Mouse (Mus musculus) hindbrain, embryonic 16.5 days (tissue): ENCODE measurements at regions not wholly inside any gene's neighbourhood (a gene's known extent, or its start where the extent isn't known, plus 50 kb on each side); places are given as distances from the start of the nearest gene placed in this dataset.

Experiments used
- ATAC-seq: fragments of 200-750 bp; cut with Nextera tagmentation; 2 replicates; pipeline ENCODE4 v1.8.0; 2017; ENCODE audit warnings: moderate TSS enrichment, moderate library complexity
- H3K27ac ChIP-seq: fragments of 300-500 bp; sonication (generic); 2 replicates; pipeline ENCODE4 v1.5.1; 2014; ENCODE audit warnings: low read depth, mild to moderate bottlenecking, control low read depth, low read length, moderate library complexity
- H3K27me3 ChIP-seq: fragments of 300-500 bp; sonication (generic); replicated peaks from 2 replicates; pipeline ENCODE4 v1.6.1; 2014; ENCODE audit warnings: low read length; ENCODE audit not compliant: control insufficient read depth, insufficient read depth
- H3K36me3 ChIP-seq: fragments of 300-500 bp; sonication (generic); 2 replicates; pipeline ENCODE4 v1.6.1; 2014; ENCODE audit warnings: mild to moderate bottlenecking, low read length, moderate library complexity, mixed read lengths; ENCODE audit not compliant: control insufficient read depth, insufficient read depth
- H3K4me1 ChIP-seq: fragments of 300-500 bp; sonication (generic); 2 replicates; pipeline ENCODE4 v1.6.1; 2014; ENCODE audit warnings: low read depth, low read length; ENCODE audit not compliant: control insufficient read depth, insufficient read depth
- H3K4me2 ChIP-seq: fragments of 300-500 bp; sonication (generic); 2 replicates; pipeline ENCODE4 v1.6.1; 2014; ENCODE audit warnings: mild to moderate bottlenecking, low read length, control low read depth, moderate library complexity
- H3K4me3 ChIP-seq: fragments of 300-500 bp; sonication (generic); 2 replicates; pipeline ENCODE4 v1.5.1; 2014; ENCODE audit warnings: mild to moderate bottlenecking, low read length, control low read depth, moderate library complexity
- H3K9ac ChIP-seq: fragments of 300-500 bp; sonication (generic); 2 replicates; pipeline ENCODE4 v1.6.1; 2014; ENCODE audit warnings: low read depth, mild to moderate bottlenecking, control low read depth, low read length, moderate library complexity
- H3K9me3 ChIP-seq: fragments of 300-500 bp; sonication (generic); 2 replicates; pipeline ENCODE4 v1.6.1; 2014; ENCODE audit warnings: mild to moderate bottlenecking, low read length, moderate library complexity; ENCODE audit not compliant: control insufficient read depth
- WGBS: fragments of 180-500 bp; shearing (Covaris S2); extraction: QIAGEN DNeasy Blood & Tissue Kit; methylation state at CpG from one replicate; pipeline ENCODE4 v1.1.7; 2014; 5-methylcytosine and 5-hydroxymethylcytosine counted together

DNA sequence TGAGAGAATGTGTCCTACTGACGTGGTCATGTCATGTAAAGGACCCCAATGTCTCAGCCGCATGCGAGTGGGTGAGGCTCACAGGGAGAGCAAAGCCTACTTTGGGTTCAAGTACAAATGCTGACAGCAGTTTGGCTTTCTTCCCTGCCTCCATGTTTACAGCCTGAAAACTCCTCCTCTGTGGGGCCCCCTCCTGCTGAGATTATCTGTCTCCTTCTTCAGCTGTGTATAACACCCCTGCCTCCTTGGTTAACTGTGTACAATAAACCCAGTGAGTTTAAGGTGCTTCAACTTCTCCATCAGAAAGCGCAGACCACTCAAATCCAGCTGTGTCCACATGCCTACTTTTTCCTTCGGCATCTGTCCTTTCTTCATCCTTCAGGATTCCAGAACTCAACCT, 130.3 kb downstream of the Tex36 start:
- no peak overlapping the region for H3K4me2 ChIP-seq
- no peak for ATAC-seq
- WGBS: 84% methylated on average over 5 of the region's 5 CpGs
- H3K9ac ChIP-seq: no peak overlapping the region
- H3K27ac ChIP-seq: no peak overlapping the region
- no peaks in the 10 kb centered on the region for H3K27me3 ChIP-seq
- no peak overlapping the region for H3K4me3 ChIP-seq
- H3K9me3 ChIP-seq: no peaks in the 10 kb centered on the region
- no peaks in the 10 kb centered on the region for H3K36me3 ChIP-seq
- no peaks in the 10 kb centered on the region; the same call in 1 of the 2 replicates for H3K4me1 ChIP-seq

DNA sequence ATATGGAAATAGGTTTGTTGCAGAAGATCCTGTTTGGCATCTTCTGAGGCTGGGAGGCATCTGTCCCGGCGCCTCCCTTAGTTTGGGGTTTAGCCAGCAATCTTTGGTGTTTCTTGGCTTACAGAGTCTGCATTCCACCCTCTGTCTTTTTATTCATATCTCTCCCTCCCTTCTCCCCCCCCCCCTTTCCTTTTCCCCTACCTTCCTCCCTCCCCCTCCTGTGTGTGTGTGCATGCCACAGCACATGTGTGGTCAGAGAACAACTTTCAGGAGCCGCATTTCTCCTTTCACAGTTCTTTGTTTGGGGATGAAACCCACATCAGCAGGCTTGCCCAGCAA, 131.4 kb downstream of the Tex36 start:
- H3K9me3 ChIP-seq: no peaks in the 10 kb centered on the region
- ATAC-seq: no peak
- no peak overlapping the region for H3K4me2 ChIP-seq
- no peaks in the 10 kb centered on the region for H3K27me3 ChIP-seq
- no peaks in the 10 kb centered on the region; the same call in 1 of the 2 replicates for H3K4me1 ChIP-seq
- H3K36me3 ChIP-seq: no peaks in the 10 kb centered on the region
- no peak overlapping the region for H3K9ac ChIP-seq
- H3K27ac ChIP-seq: no peak overlapping the region
- 69% methylated on average over 3 of the region's 3 CpGs for WGBS
- H3K4me3 ChIP-seq: no peak overlapping the region

DNA sequence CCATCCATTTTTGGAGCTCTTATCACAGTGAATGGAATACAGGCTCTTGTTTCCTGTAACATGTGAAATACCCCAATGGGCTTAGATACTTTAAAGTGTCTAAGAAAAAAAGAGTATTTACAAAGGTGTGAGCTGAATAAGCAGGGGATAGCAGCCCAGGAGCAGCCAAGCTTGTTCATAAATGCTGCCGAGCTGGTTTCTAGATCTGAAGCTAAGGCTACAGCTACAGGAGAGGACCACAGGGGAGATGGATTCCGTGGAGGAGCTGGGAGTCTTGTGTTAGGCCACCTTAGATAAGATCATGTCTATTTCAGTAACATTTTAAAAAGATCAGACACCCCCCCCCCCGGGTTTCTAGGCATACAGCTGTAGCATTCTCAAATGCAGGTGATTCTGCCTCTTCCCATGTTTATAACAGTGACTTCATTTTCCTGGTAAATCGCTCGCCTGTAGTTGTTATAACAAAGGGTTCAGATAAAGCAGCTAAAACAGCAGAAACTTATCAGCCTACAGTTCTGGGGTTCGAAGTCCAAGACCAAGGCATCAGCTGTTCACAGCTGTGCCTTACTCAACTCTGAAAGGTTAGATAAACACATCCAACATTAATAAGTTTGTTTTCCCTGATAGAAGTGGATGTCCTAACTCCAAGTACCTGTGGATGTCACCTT, 131.9 kb downstream of the Tex36 start:
- ATAC-seq: no peak
- H3K27me3 ChIP-seq: no peaks in the 10 kb centered on the region
- H3K9ac ChIP-seq: no peak overlapping the region
- no peaks in the 10 kb centered on the region for H3K36me3 ChIP-seq
- no peak overlapping the region for H3K4me2 ChIP-seq
- H3K4me3 ChIP-seq: no peak overlapping the region
- 78% methylated on average over 6 of the region's 6 CpGs for WGBS
- H3K9me3 ChIP-seq: no peaks in the 10 kb centered on the region
- no peak overlapping the region for H3K27ac ChIP-seq
- no peaks in the 10 kb centered on the region; the same call in 1 of the 2 replicates for H3K4me1 ChIP-seq

DNA sequence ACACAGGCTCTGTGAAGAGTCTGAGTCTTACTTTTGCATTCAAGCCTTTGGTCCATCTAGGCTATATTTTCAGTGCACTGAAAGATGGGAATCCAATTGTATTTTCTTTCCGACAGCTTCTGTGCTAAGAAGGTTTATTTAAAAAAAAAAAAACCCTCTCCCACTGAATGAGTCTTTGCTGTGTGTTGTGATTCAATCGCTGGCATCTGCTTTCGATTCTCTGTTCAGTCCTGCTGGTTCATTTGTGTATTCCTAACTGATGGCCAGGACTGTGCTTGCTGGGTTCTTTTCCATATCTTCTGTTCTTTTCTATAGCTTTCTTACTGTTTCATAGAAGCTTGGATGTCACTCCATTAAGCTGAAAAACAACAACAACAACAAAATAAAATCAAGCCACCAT, 132.9 kb downstream of the Tex36 start:
- Histone ChIP-seq H3K4me2 (no peak overlapping the region), H3K36me3 (no peaks in the 10 kb centered on the region), H3K27me3 (no peaks in the 10 kb centered on the region), H3K27ac (no peak overlapping the region), H3K9ac (no peak overlapping the region), H3K4me1 (no peaks in the 10 kb centered on the region; the same call in 1 of the 2 replicates), H3K4me3 (no peak overlapping the region), H3K9me3 (no peaks in the 10 kb centered on the region)
- ATAC-seq: no peak
- 48% methylated on average over 3 of the region's 3 CpGs for WGBS

DNA sequence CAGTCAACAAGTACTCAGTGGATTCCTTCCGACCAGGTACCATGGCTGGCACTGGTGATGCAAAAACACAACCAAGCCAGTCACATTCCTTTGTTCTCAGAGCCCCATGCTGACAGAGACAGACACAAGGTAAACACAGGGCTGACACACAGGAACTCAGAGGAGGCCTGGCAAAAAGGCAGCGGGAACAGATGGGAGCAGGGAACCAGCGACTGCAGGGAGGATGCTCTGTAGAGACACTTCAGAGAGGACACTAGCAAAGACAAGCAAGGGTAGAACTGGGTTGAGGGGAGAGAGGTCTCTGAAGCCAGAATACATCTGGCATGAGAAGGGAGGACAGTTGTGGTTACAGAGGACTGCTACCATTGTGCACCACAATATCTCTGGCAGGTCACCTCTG, 133.6 kb downstream of the Tex36 start:
- Histone ChIP-seq H3K9ac (no peak overlapping the region), H3K4me3 (no peak overlapping the region), H3K4me1 (no peaks in the 10 kb centered on the region; the same call in 1 of the 2 replicates), H3K36me3 (no peaks in the 10 kb centered on the region), H3K27ac (no peak overlapping the region), H3K27me3 (no peaks in the 10 kb centered on the region), H3K4me2 (no peak overlapping the region), H3K9me3 (no peaks in the 10 kb centered on the region)
- ATAC-seq: no peak
- WGBS: 41% methylated on average over 3 of the region's 3 CpGs

DNA sequence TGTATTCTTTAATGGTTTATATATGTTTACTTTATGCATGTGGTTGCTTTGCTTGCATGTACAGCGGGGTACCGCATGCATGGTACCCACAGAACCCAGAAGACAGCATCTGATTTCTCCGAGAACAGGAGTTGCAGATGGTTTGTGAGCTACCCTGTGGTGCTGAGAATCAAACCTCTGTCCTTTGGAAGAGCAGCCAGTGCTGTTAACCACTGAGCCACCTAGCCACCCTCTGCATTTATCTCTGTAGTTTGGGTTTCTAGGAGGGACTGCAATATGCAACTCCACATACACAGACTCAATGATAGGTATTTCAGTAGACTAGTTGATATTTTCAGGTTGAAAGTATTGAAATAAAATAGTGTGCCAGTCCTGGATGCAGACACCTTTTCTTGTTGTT, 134.4 kb downstream of the Tex36 start:
- Histone ChIP-seq H3K27ac (no peak overlapping the region), H3K4me1 (no peaks in the 10 kb centered on the region; the same call in 1 of the 2 replicates), H3K4me2 (no peak overlapping the region), H3K9ac (no peak overlapping the region), H3K9me3 (no peaks in the 10 kb centered on the region), H3K36me3 (no peaks in the 10 kb centered on the region), H3K4me3 (no peak overlapping the region), H3K27me3 (no peaks in the 10 kb centered on the region)
- 95% methylated on average over 3 of the region's 3 CpGs for WGBS
- no peak for ATAC-seq

DNA sequence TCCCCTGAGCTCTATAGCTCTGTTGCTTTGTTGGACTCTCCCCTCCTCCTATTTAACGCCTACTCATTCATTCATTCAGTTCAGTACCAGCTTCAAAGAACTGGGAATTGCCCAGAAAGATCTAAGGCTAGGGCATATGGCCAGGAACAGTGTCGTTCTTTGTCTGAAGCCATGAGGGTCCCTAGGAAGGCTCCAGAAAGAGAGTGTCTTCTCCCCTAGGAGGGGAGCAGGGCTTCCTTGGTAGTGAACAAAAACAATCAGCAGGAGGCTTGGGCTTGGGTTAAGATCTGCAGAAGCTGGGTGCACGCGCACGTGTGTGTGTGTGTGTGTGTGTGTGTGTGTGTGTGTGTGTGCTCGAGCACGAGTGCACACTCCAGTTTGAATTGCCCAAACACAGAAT, 142.7 kb downstream of the Tex36 start:
- H3K27ac ChIP-seq: no peak overlapping the region

DNA sequence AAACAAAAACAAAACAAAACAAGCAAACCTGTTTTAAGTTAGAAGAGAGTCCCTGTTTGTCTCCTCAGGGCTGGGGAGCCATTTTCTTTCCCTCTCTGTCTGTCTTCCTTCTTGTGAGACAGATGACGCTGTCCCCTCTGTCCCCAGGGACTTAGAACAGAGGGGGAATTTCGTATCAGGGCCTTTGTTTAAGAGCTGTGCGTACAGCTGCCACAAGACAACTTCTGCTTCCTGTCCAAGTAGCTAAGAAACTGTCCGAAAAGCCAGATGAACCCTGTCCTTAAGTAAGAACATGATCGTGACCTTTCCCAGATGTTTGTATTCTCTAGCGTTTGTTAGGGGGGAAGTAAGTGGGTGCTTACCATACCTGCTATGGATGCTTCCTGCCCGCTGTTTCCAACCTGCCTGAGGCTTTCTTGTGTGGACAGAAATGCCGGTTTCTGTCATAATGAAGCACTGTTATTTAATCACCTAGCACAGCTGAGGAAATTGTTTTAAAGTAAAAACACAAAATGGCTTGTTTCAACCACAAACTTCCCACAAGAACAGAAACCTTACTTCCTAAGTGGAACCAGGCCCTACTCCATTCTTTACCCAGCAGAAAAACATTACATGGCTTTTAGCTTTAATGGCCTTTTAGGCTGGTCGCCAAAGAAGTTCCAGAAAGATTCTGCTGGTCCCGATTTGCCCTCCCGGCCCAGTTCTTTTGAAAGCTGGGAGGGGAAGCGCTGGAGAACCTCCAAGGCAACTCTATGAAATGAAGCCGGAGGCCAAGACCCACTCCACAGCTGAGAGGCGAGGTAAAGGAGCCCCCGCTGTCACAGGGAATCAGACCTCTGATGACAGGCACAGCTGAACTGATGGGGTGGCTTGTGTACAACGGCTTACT, 144.3 kb downstream of the Tex36 start:
- WGBS: 51% methylated on average over 16 of the region's 16 CpGs
- Histone ChIP-seq H3K4me1 (no peaks in the 10 kb centered on the region), H3K4me3 (no peak overlapping the region), H3K36me3 (no peaks in the 10 kb centered on the region), H3K9ac (no peak overlapping the region), H3K4me2 (no peak overlapping the region), H3K9me3 (no peaks in the 10 kb centered on the region), H3K27me3 (no peaks in the 10 kb centered on the region), H3K27ac (no peak overlapping the region)
- ATAC-seq: no peak

More for the DNA sequence above, 142.7 kb downstream of the Tex36 start:
- H3K4me1 ChIP-seq: no peaks in the 10 kb centered on the region
- H3K36me3 ChIP-seq: no peaks in the 10 kb centered on the region
- 60% methylated on average over 7 of the region's 7 CpGs for WGBS
- H3K9me3 ChIP-seq: no peaks in the 10 kb centered on the region
- no peaks in the 10 kb centered on the region for H3K27me3 ChIP-seq
- no peak overlapping the region for H3K4me3 ChIP-seq
- no peak for ATAC-seq
- H3K9ac ChIP-seq: no peak overlapping the region
- no peak overlapping the region for H3K4me2 ChIP-seq

DNA sequence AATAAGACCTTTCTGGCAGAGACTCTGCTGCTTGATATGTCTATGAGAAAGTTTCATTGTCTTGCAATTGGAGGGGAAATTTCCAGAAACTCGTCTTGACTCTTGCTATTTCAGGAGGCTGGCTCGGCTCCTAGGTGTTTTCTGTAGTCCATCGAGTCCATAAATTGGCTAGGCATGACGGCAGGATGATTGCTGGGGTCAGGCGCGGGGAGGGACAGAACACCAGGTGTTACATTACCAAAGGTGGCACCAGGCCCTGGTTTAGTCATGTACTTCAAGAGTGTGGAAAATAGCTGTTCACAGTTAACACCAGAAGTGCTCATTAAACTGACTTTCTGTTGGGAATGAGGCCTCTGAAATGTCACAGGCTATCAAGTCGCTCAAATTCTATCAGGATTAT, 151.7 kb downstream of the Tex36 start:
- 78% methylated on average over 7 of the region's 7 CpGs for WGBS
- H3K9ac ChIP-seq: no peak overlapping the region
- no peaks in the 10 kb centered on the region for H3K36me3 ChIP-seq
- H3K27ac ChIP-seq: no peak overlapping the region
- ATAC-seq: no peak
- no peaks in the 10 kb centered on the region for H3K9me3 ChIP-seq
- H3K4me3 ChIP-seq: no peak overlapping the region
- no peaks in the 10 kb centered on the region for H3K27me3 ChIP-seq
- H3K4me1 ChIP-seq: no peaks in the 10 kb centered on the region
- no peak overlapping the region for H3K4me2 ChIP-seq
